Mouse (Mus musculus) right cerebral cortex, postnatal 4 days (tissue): ENCODE data around the gene 5830473C10Rik.
"Not testable (repeated sequence)": the region's sequence is repeated elsewhere in the genome, so short reads cannot be mapped to it uniquely, and the experiment has no call there.

ENCODE experiments used
- DNase-seq: peaks from one replicate; pipeline ENCODE4 v3.0.0-alpha.2; 2022

The 5830473C10Rik gene

GRCm38 (mm10) chr5:90596155-90596554, 35.2 kb downstream of the 5830473C10Rik start:
- DNase-seq = no peak

- peak; percentile 57 for DNase-seq
These were observed 40.6 kb downstream of the 5830473C10Rik start for GRCm38 (mm10) chr5:90601469-90601868.

GRCm38 (mm10) chr5:90603407-90603923, 42.6 kb downstream of the 5830473C10Rik start:
- peak; percentile 14 for DNase-seq

GRCm38 (mm10) chr5:90608906-90609305, 48.0 kb downstream of the 5830473C10Rik start:
- DNase-seq = no peak

GRCm38 (mm10) chr5:90611388-90611787, 50.5 kb downstream of the 5830473C10Rik start:
- DNase-seq = no peak

- no peak for DNase-seq
These were observed 51.2 kb downstream of the 5830473C10Rik start for GRCm38 (mm10) chr5:90611996-90612611.

- not testable (repeated sequence) for DNase-seq
These were observed 51.8 kb downstream of the 5830473C10Rik start for GRCm38 (mm10) chr5:90612751-90613150.

GRCm38 (mm10) chr5:90617859-90618258, 57.0 kb downstream of the 5830473C10Rik start:
- DNase-seq = no peak

GRCm38 (mm10) chr5:90621316-90621715, 60.4 kb downstream of the 5830473C10Rik start:
- DNase-seq = no peak

- no peak for DNase-seq
These were observed 60.8 kb downstream of the 5830473C10Rik start for GRCm38 (mm10) chr5:90621726-90622125.

- DNase-seq = no peak
These were observed 62.3 kb downstream of the 5830473C10Rik start for GRCm38 (mm10) chr5:90623209-90623608.

- DNase-seq = no peak
These were observed 64.0 kb downstream of the 5830473C10Rik start for GRCm38 (mm10) chr5:90624708-90625425.

GRCm38 (mm10) chr5:90627423-90627822, 66.5 kb downstream of the 5830473C10Rik start:
- DNase-seq = no peak

- no peak for DNase-seq
These were observed 67.1 kb downstream of the 5830473C10Rik start for GRCm38 (mm10) chr5:90628011-90628410.

GRCm38 (mm10) chr5:90628530-90628929, 67.6 kb downstream of the 5830473C10Rik start:
- no peak for DNase-seq

GRCm38 (mm10) chr5:90634885-90635284, 74.0 kb downstream of the 5830473C10Rik start:
- no peak for DNase-seq

- DNase-seq = no peak
These were observed 79.6 kb downstream of the 5830473C10Rik start, which contains the start of gene Rassf6 for GRCm38 (mm10) chr5:90640286-90641217. Gene Rassf6, minus strand, starts transcription at chr5:90640657.

GRCm38 (mm10) chr5:90641218-90641610, 80.3 kb downstream of the 5830473C10Rik start:
- DNase-seq = no peak

- DNase-seq = no peak
These were observed 84.7 kb downstream of the 5830473C10Rik start for GRCm38 (mm10) chr5:90645579-90645978.

- no peak for DNase-seq
These were observed 85.5 kb downstream of the 5830473C10Rik start for GRCm38 (mm10) chr5:90646398-90646797.
